Mouse (Mus musculus) natural killer cell, adult 2 months (primary cell): ENCODE measurements around the gene Timm8b.
"Not testable (repeated sequence)": the region's sequence is repeated elsewhere in the genome, so short reads cannot be mapped to it uniquely, and the experiment has no call there.

Experiments
- DNase-seq, 2 experiments: peaks; one replicate each; pipeline ENCODE4 v3.0.0; 2022; ENCODE audit warnings: low spot score in 2 of 2

The Timm8b gene

GRCm38 (mm10) chr9:50602055-50602845 lies 1.5 kb upstream of the Timm8b start:
- DNase-seq = no peak

GRCm38 (mm10) chr9:50603998-50604324 lies 251 bp downstream of the Timm8b start:
- DNase-seq = no peak

GRCm38 (mm10) chr9:50604338-50604737 lies 628 bp downstream of the Timm8b start:
- no peak for DNase-seq

GRCm38 (mm10) chr9:50612115-50612514 lies 8.4 kb downstream of the Timm8b start:
- DNase-seq = no peak

GRCm38 (mm10) chr9:50616161-50616560 lies 12.5 kb downstream of the Timm8b start:
- no peak for DNase-seq

- peak; percentile 87 to 90 for DNase-seq
These were observed 13.3 kb downstream of the Timm8b start, which contains the start of the genes Pih1d2 and Nkapd1 for GRCm38 (mm10) chr9:50616766-50617603. Gene Pih1d2, plus strand, starts transcription at chr9:50617321. Gene Nkapd1, minus strand, starts transcription at chr9:50617464.

GRCm38 (mm10) chr9:50617794-50618330 lies 14.2 kb downstream of the Timm8b start:
- no peak for DNase-seq

- not testable (repeated sequence) for DNase-seq
These were observed 27.2 kb downstream of the Timm8b start for GRCm38 (mm10) chr9:50630903-50631302.

GRCm38 (mm10) chr9:50632016-50632688 lies 28.4 kb downstream of the Timm8b start:
- DNase-seq = no peak

GRCm38 (mm10) chr9:50633059-50633458 lies 29.3 kb downstream of the Timm8b start:
- DNase-seq = no peak

GRCm38 (mm10) chr9:50634270-50634669 lies 30.6 kb downstream of the Timm8b start:
- no peak for DNase-seq

GRCm38 (mm10) chr9:50646826-50647370 lies 43.2 kb downstream of the Timm8b start:
- DNase-seq = no peak

GRCm38 (mm10) chr9:50650503-50650902 lies 46.8 kb downstream of the Timm8b start:
- DNase-seq = no peak
